Mouse (Mus musculus): Measurements from ENCODE around the gene Glb1. TPM values are rescaled to one million over a fixed set of nuclear protein-coding genes. Genes with fewer than 3 reads are reported as not detected.

Glb1 gene
- polyA plus RNA-seq, 2 experiments = 36.6 to 40.7 TPM

GRCm38 (mm10) chr9:114425576-114425975, 24.7 kb downstream of the Glb1 start:
- H3K4me2 ChIP-seq (replicated peaks; ENCODE audit: low read depth, low read length, severe bottlenecking) = no peak overlapping the region
- no peak for ATAC-seq (ENCODE audit: low FRiP score, low read depth)
- no peaks in the 10 kb centered on the region for H3K27me3 ChIP-seq (ENCODE audit: control insufficient read depth, insufficient read depth, low read length)
- no peak for TF ChIP-seq POLR2A (IDR thresholded peaks at IDR 0.05; ENCODE audit: borderline replicate concordance, extremely low read depth, insufficient read depth, insufficient read length)
- H3K36me3 ChIP-seq (ENCODE audit: control insufficient read depth, insufficient read depth, low read length) = peaks cover 16% of the 10 kb centered on the region
- no peaks in the 10 kb centered on the region for H3K4me1 ChIP-seq (ENCODE audit: control insufficient read depth, insufficient read depth, low read length)
- no peak for DNase-seq (ENCODE audit: low spot score)
- WGBS = 97% methylated on average over 5 of the region's 5 CpGs
- H3K27ac ChIP-seq (replicated peaks; ENCODE audit: low read depth, low read length) = no peak overlapping the region
- no peaks in the 10 kb centered on the region for H3K9me3 ChIP-seq (ENCODE audit: control insufficient read depth, low read length)
- H3K9ac ChIP-seq (ENCODE audit: low read depth, low read length, severe bottlenecking) = no peak overlapping the region
- no peak overlapping the region for H3K4me3 ChIP-seq (replicated peaks; ENCODE audit: low read length)

GRCm38 (mm10) chr9:114426201-114426600, 25.3 kb downstream of the Glb1 start:
- no peaks in the 10 kb centered on the region for H3K27me3 ChIP-seq (ENCODE audit: control insufficient read depth, insufficient read depth, low read length)
- H3K4me1 ChIP-seq (ENCODE audit: control insufficient read depth, insufficient read depth, low read length) = no peaks in the 10 kb centered on the region
- H3K36me3 ChIP-seq (ENCODE audit: control insufficient read depth, insufficient read depth, low read length) = peaks cover 22% of the 10 kb centered on the region
- no peak overlapping the region for H3K4me3 ChIP-seq (replicated peaks; ENCODE audit: low read length)
- no peak overlapping the region for H3K27ac ChIP-seq (replicated peaks; ENCODE audit: low read depth, low read length)
- no peaks in the 10 kb centered on the region for H3K9me3 ChIP-seq (ENCODE audit: control insufficient read depth, low read length)
- ATAC-seq (ENCODE audit: low FRiP score, low read depth) = no peak
- no peak overlapping the region for H3K9ac ChIP-seq (ENCODE audit: low read depth, low read length, severe bottlenecking)
- DNase-seq (ENCODE audit: low spot score) = no peak
- H3K4me2 ChIP-seq (replicated peaks; ENCODE audit: low read depth, low read length, severe bottlenecking) = no peak overlapping the region
- WGBS = 98% methylated on average over 5 of the region's 5 CpGs
- TF ChIP-seq POLR2A (IDR thresholded peaks at IDR 0.05; ENCODE audit: borderline replicate concordance, extremely low read depth, insufficient read depth, insufficient read length) = no peak

GRCm38 (mm10) chr9:114427425-114427824, 26.5 kb downstream of the Glb1 start:
- TF ChIP-seq POLR2A (IDR thresholded peaks at IDR 0.05; ENCODE audit: borderline replicate concordance, extremely low read depth, insufficient read depth, insufficient read length) = no peak
- ATAC-seq (ENCODE audit: low FRiP score, low read depth) = no peak
- H3K4me1 ChIP-seq (ENCODE audit: control insufficient read depth, insufficient read depth, low read length) = no peaks in the 10 kb centered on the region
- no peak overlapping the region for H3K4me2 ChIP-seq (replicated peaks; ENCODE audit: low read depth, low read length, severe bottlenecking)
- no peak overlapping the region for H3K9ac ChIP-seq (ENCODE audit: low read depth, low read length, severe bottlenecking)
- H3K4me3 ChIP-seq (replicated peaks; ENCODE audit: low read length) = no peak overlapping the region
- no peaks in the 10 kb centered on the region for H3K27me3 ChIP-seq (ENCODE audit: control insufficient read depth, insufficient read depth, low read length)
- DNase-seq (ENCODE audit: low spot score) = no peak
- no peaks in the 10 kb centered on the region for H3K9me3 ChIP-seq (ENCODE audit: control insufficient read depth, low read length)
- H3K27ac ChIP-seq (replicated peaks; ENCODE audit: low read depth, low read length) = no peak overlapping the region
- 91% methylated on average over 8 of the region's 8 CpGs for WGBS
- H3K36me3 ChIP-seq (ENCODE audit: control insufficient read depth, insufficient read depth, low read length) = peaks cover 22% of the 10 kb centered on the region

GRCm38 (mm10) chr9:114428103-114428834, 27.4 kb downstream of the Glb1 start:
- Histone ChIP-seq H3K4me2 (replicated peaks; ENCODE audit: low read depth, low read length, severe bottlenecking) (no peak overlapping the region), H3K4me1 (ENCODE audit: control insufficient read depth, insufficient read depth, low read length) (no peaks in the 10 kb centered on the region), H3K9me3 (ENCODE audit: control insufficient read depth, low read length) (no peaks in the 10 kb centered on the region), H3K36me3 (ENCODE audit: control insufficient read depth, insufficient read depth, low read length) (peaks cover 22% of the 10 kb centered on the region), H3K27ac (replicated peaks; ENCODE audit: low read depth, low read length) (no peak overlapping the region), H3K27me3 (ENCODE audit: control insufficient read depth, insufficient read depth, low read length) (no peaks in the 10 kb centered on the region), H3K9ac (ENCODE audit: low read depth, low read length, severe bottlenecking) (no peak overlapping the region), H3K4me3 (replicated peaks; ENCODE audit: low read length) (no peak overlapping the region)
- no peak for TF ChIP-seq POLR2A (IDR thresholded peaks at IDR 0.05; ENCODE audit: borderline replicate concordance, extremely low read depth, insufficient read depth, insufficient read length)
- ATAC-seq (ENCODE audit: low FRiP score, low read depth) = no peak
- WGBS = 89% methylated on average over 12 of the region's 12 CpGs
- DNase-seq (ENCODE audit: low spot score) = no peak

- H3K36me3 ChIP-seq (ENCODE audit: control insufficient read depth, insufficient read depth, low read length) = peaks cover 17% of the 10 kb centered on the region
- no peak for TF ChIP-seq POLR2A (IDR thresholded peaks at IDR 0.05; ENCODE audit: borderline replicate concordance, extremely low read depth, insufficient read depth, insufficient read length)
- no peak overlapping the region for H3K4me2 ChIP-seq (replicated peaks; ENCODE audit: low read depth, low read length, severe bottlenecking)
- H3K27me3 ChIP-seq (ENCODE audit: control insufficient read depth, insufficient read depth, low read length) = no peaks in the 10 kb centered on the region
- no peaks in the 10 kb centered on the region for H3K4me1 ChIP-seq (ENCODE audit: control insufficient read depth, insufficient read depth, low read length)
- no peak overlapping the region for H3K4me3 ChIP-seq (replicated peaks; ENCODE audit: low read length)
- ATAC-seq (ENCODE audit: low FRiP score, low read depth) = no peak
- no peaks in the 10 kb centered on the region for H3K9me3 ChIP-seq (ENCODE audit: control insufficient read depth, low read length)
- no peak overlapping the region for H3K9ac ChIP-seq (ENCODE audit: low read depth, low read length, severe bottlenecking)
- WGBS = 75% methylated on average over 2 of the region's 2 CpGs
- peak; percentile 7 for DNase-seq (ENCODE audit: low spot score)
- H3K27ac ChIP-seq (replicated peaks; ENCODE audit: low read depth, low read length) = no peak overlapping the region
Observed at GRCm38 (mm10) chr9:114435668-114436067, 34.8 kb downstream of the Glb1 start.
